Mouse (Mus musculus): ENCODE measurements around the gene Cul7. TPM values are rescaled to one million over a fixed set of nuclear protein-coding genes. Genes with fewer than 3 reads are reported as not detected.

Gene Cul7
- polyA plus RNA-seq, 1 experiment, result 13.8 TPM

DNA sequence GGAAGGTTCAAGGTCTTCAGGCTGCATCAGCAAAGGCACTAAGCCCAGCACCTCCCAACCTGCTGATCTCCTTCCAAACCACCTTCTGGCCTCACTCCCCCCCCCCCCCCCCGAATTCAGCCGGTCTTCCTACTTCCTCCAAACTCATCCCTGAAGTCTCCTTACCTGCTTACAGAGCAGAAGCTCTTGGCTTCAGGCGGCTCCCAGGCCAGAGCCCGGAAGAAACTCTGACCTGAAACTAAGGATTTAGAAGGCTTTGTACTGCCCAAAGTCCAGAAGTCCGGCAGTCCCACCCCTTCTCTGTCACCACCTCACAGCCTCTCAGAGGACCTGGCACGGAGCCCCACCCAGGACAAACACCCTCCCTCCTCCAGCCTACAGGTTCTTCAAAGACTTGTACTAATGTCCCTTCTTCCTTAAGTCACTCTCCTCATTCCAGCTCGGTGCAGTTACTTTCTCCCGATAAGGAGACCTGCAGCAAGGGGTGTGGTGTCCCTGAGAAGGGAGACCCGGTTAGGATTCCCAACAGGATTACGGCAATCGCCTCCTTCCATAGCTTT lies 5.1 kb upstream of the Cul7 start:
- Histone ChIP-seq H3K27ac (replicated peaks; ENCODE audit: low read depth, low read length) (peak overlapping the region; percentile 71), H3K4me3 (ENCODE audit: insufficient read depth, low read depth, low read length) (peak overlapping the region; percentile 89), H3K4me1 (ENCODE audit: control insufficient read depth, insufficient read depth, insufficient read length, low read length) (peaks cover 5% of the 10 kb centered on the region; the same call in 1 of the 2 replicates)

DNA sequence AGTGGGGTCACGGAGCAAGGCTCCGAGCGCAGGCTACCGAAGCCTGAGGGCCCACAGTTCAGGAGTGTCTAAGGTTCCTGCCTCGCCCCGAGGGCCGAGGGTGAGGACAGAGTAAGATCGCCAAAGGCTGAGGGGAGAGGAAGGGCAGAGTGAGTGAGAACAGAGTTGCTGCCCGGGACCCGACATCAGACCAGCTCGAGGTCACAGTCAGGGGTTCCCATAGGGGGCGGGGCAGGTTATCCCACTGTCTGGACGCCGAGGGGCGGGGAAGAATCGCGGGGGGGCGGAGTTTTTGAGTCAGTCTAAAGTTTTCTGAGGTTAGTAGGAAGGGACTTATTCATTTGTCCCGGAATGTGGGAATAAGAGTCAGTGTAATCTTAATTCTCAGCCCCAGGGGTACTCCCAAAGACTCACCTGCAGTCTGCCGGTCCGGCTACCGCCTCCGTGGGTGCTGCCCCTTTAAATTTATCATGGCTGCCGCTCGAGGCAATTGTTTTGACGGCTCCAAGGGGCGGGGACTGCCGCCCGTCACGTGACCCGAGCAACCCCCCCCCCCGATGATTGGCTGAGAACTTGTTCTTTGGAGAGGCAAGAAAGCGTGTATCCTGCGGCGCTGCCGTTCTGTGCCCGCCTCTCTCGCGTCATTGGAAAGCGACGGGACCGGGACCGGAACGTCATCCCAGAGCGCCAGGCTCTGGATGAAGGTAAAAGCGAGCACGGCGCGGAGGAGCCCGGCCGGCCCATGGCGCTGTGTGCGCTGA lies 4.4 kb upstream of the Cul7 start, which contains the start of the genes Klc4 and Mrpl2:
Gene Klc4 (minus strand): TSS at position 462 of the 761 bp plus-strand sequence.
Gene Mrpl2 (plus strand): TSS at position 669 of the 761 bp plus-strand sequence.
- Histone ChIP-seq H3K4me1 (ENCODE audit: control insufficient read depth, insufficient read depth, insufficient read length, low read length) (peaks cover 5% of the 10 kb centered on the region; the same call in 1 of the 2 replicates), H3K27ac (replicated peaks; ENCODE audit: low read depth, low read length) (peak within 1 kb of the TSS; percentile 84), H3K4me3 (ENCODE audit: insufficient read depth, low read depth, low read length) (peak within 1 kb of the TSS; percentile 90)

- H3K4me3 ChIP-seq (ENCODE audit: insufficient read depth, low read depth, low read length), result peak overlapping the region; percentile 90
These were observed 3.8 kb upstream of the Cul7 start for GRCm38 (mm10) chr17:46646322-46646662.

GRCm38 (mm10) chr17:46647279-46647678 lies 2.9 kb upstream of the Cul7 start:
- Histone ChIP-seq H3K27ac (replicated peaks; ENCODE audit: low read depth, low read length) (no peak overlapping the region), H3K4me1 (ENCODE audit: control insufficient read depth, insufficient read depth, insufficient read length, low read length) (peaks cover 14% of the 10 kb centered on the region), H3K4me3 (ENCODE audit: insufficient read depth, low read depth, low read length) (no peak overlapping the region)

More at GRCm38 (mm10) chr17:46646322-46646662, 3.8 kb upstream of the Cul7 start:
- Histone ChIP-seq H3K4me1 (ENCODE audit: control insufficient read depth, insufficient read depth, insufficient read length, low read length) (peaks cover 7% of the 10 kb centered on the region), H3K27ac (replicated peaks; ENCODE audit: low read depth, low read length) (peak overlapping the region; percentile 84)

GRCm38 (mm10) chr17:46648436-46648835 lies 1.7 kb upstream of the Cul7 start:
- Histone ChIP-seq H3K4me3 (ENCODE audit: insufficient read depth, low read depth, low read length) (no peak overlapping the region), H3K27ac (replicated peaks; ENCODE audit: low read depth, low read length) (no peak overlapping the region), H3K4me1 (ENCODE audit: control insufficient read depth, insufficient read depth, insufficient read length, low read length) (peaks cover 14% of the 10 kb centered on the region)

DNA sequence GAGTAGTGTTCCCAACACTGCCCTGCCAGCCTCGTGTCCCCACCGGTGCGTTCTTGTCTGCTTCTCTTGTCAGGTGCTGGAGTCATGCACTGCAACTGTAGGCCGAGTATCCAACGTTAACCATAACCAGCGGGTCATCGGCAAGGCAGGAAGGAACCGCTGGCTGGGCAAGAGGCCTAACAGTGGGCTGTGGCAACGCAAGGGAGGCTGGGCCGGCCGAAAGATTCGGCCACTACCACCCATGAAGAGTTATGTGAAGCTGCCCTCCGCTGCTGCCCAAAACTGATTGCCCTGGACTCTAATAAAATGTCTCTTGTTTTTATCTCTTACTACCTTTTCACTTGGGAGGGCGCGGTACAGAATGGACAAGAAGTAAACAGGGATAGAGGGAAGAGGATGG lies 326 bp upstream of the Cul7 start:
- H3K27ac ChIP-seq (replicated peaks; ENCODE audit: low read depth, low read length), result peak overlapping the region; percentile 88
- H3K4me1 ChIP-seq (ENCODE audit: control insufficient read depth, insufficient read depth, insufficient read length, low read length), result peaks cover 12% of the 10 kb centered on the region
- peak overlapping the region; percentile 79 for H3K4me3 ChIP-seq (ENCODE audit: insufficient read depth, low read depth, low read length)

GRCm38 (mm10) chr17:46651292-46651691 lies 1.2 kb downstream of the Cul7 start:
- H3K27ac ChIP-seq (replicated peaks; ENCODE audit: low read depth, low read length), result peak overlapping the region; percentile 73
- H3K4me3 ChIP-seq (ENCODE audit: insufficient read depth, low read depth, low read length), result peak overlapping the region; percentile 79
- peaks cover 15% of the 10 kb centered on the region for H3K4me1 ChIP-seq (ENCODE audit: control insufficient read depth, insufficient read depth, insufficient read length, low read length)

GRCm38 (mm10) chr17:46651755-46652547 lies 1.8 kb downstream of the Cul7 start:
- Histone ChIP-seq H3K4me1 (ENCODE audit: control insufficient read depth, insufficient read depth, insufficient read length, low read length) (peaks cover 15% of the 10 kb centered on the region), H3K27ac (replicated peaks; ENCODE audit: low read depth, low read length) (0 out of 2 replicates have a peak overlapping the region, but pooled peaks have one; percentile 73), H3K4me3 (ENCODE audit: insufficient read depth, low read depth, low read length) (peak overlapping the region; percentile 79)

DNA sequence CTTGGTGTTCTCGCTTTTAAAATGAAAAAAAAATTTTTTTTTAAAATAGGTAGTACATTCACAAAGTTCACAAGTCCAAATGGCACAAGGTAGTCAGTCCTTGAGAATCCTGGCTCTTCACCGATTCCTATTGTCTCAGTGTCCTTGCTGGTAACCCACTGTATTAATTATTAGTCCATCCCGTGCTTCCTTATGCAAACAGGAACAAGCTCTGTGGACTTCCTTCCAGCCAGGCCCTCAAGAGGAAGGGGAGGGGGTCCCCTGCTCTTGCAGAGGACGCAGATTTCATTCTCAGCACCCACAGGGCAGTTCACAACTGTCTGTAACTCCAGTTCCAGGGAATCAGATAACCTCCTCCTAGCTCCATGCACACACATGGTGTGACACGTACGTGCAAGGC lies 5.9 kb downstream of the Cul7 start:
- Histone ChIP-seq H3K27ac (replicated peaks; ENCODE audit: low read depth, low read length) (0 out of 2 replicates have a peak overlapping the region, but pooled peaks have one; percentile 17), H3K4me1 (ENCODE audit: control insufficient read depth, insufficient read depth, insufficient read length, low read length) (peaks cover 12% of the 10 kb centered on the region), H3K4me3 (ENCODE audit: insufficient read depth, low read depth, low read length) (no peak overlapping the region)

DNA sequence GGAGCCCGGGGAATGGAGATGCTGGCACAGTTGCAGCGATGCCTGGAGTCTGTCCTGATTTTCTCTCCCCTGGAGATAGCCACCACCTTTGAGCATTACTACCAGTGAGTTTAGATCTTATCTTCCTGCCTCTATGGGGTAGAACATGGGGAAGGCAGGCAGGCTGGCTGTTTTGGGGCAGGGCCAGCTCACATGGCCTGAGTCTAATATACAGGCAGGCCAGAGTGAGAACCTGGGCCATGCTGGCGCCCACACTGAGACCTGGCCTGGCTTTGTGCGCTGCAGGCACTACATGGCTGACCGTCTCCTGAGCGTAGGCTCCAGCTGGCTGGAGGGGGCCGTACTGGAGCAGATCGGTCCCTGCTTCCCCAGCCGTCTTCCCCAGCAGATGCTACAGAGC lies 11.2 kb downstream of the Cul7 start:
- Histone ChIP-seq H3K4me3 (ENCODE audit: insufficient read depth, low read depth, low read length) (no peak overlapping the region), H3K27ac (replicated peaks; ENCODE audit: low read depth, low read length) (no peak overlapping the region), H3K4me1 (ENCODE audit: control insufficient read depth, insufficient read depth, insufficient read length, low read length) (no peaks in the 10 kb centered on the region)

GRCm38 (mm10) chr17:46661981-46662380 lies 11.8 kb downstream of the Cul7 start:
- H3K4me1 ChIP-seq (ENCODE audit: control insufficient read depth, insufficient read depth, insufficient read length, low read length), result no peaks in the 10 kb centered on the region
- H3K27ac ChIP-seq (replicated peaks; ENCODE audit: low read depth, low read length), result no peak overlapping the region
- H3K4me3 ChIP-seq (ENCODE audit: insufficient read depth, low read depth, low read length), result no peak overlapping the region

DNA sequence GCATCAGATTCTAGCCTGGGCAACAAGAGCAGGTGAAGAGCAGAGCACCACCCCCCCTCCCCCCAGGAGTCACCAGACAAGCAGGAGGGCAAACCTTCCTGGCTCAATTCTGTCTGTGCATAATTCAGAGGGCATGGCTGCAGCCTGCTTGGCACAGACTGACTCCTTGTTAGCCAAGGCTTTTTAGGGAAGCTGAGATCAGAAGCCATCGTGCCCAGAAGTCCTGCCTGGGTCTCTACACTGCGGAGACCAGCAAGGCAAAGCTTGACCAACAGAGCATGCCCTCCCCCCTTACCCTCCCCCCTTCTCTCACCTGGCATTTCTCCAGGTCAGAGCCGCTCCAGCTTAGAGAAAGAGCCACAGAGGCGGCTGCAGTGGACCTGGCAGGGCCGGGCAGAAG lies 12.6 kb downstream of the Cul7 start:
- H3K4me1 ChIP-seq (ENCODE audit: control insufficient read depth, insufficient read depth, insufficient read length, low read length), result no peaks in the 10 kb centered on the region; the same call in 1 of the 2 replicates
- H3K4me3 ChIP-seq (ENCODE audit: insufficient read depth, low read depth, low read length), result no peak overlapping the region
- no peak overlapping the region for H3K27ac ChIP-seq (replicated peaks; ENCODE audit: low read depth, low read length)

DNA sequence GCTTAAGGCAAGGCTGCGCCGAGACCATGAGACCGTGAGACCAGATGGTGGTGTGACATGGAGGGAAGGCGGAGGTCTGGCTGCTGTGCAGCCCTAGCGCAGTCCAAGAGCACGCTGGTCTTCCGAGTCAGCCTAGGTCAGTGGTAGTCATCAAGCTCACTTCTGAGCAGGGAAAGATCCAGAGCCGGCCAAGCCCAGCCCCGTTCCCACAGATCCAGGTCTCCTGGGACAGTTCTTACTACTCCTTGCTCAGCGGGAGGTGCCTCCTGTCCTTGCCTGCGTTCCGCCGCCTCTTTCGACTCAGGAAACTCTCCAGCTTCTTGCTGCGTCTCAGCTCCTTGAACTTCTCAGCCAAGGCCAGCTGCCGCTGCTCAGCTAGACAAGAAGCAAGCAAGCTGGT lies 17.6 kb downstream of the Cul7 start:
- Histone ChIP-seq H3K4me1 (ENCODE audit: control insufficient read depth, insufficient read depth, insufficient read length, low read length) (no peaks in the 10 kb centered on the region; the same call in 1 of the 2 replicates), H3K4me3 (ENCODE audit: insufficient read depth, low read depth, low read length) (no peak overlapping the region), H3K27ac (replicated peaks; ENCODE audit: low read depth, low read length) (peak overlapping the region; percentile 27; the same call in 1 of the 2 replicates)

GRCm38 (mm10) chr17:46669911-46670310 lies 19.8 kb downstream of the Cul7 start:
- H3K27ac ChIP-seq (replicated peaks; ENCODE audit: low read depth, low read length), result no peak overlapping the region
- H3K4me1 ChIP-seq (ENCODE audit: control insufficient read depth, insufficient read depth, insufficient read length, low read length), result no peaks in the 10 kb centered on the region; the same call in 1 of the 2 replicates
- no peak overlapping the region for H3K4me3 ChIP-seq (ENCODE audit: insufficient read depth, low read depth, low read length)

Data from brown adipose tissue, adult 24 weeks (tissue).